Mouse (Mus musculus) embryo, embryonic 11 days (tissue): ENCODE results near the gene Maml3.

ENCODE experiments used
- DNase-seq: peaks from one replicate; pipeline ENCODE4 v3.0.0-alpha.2; 2015

The Maml3 gene

GRCm38 (mm10) chr3:52104636-52105151, at the start of gene Maml3:
Gene Maml3, minus strand, starts transcription at chr3:52105076.
- peak; percentile 98 for DNase-seq

GRCm38 (mm10) chr3:52151155-52151554, 46.3 kb upstream of the Maml3 start:
- DNase-seq: no peak

- no peak for DNase-seq
These were observed 43.4 kb upstream of the Maml3 start for GRCm38 (mm10) chr3:52148301-52148700.

GRCm38 (mm10) chr3:52144776-52145460, 40.0 kb upstream of the Maml3 start:
- DNase-seq: no peak

- DNase-seq: no peak
These were observed 38.1 kb upstream of the Maml3 start for GRCm38 (mm10) chr3:52143017-52143416.

GRCm38 (mm10) chr3:52140162-52140561, 35.3 kb upstream of the Maml3 start:
- DNase-seq: no peak

- DNase-seq: no peak
These were observed 20.5 kb upstream of the Maml3 start for GRCm38 (mm10) chr3:52125421-52125820.

GRCm38 (mm10) chr3:52120858-52121257, 16.0 kb upstream of the Maml3 start:
- no peak for DNase-seq

- DNase-seq: no peak
These were observed 14.3 kb upstream of the Maml3 start for GRCm38 (mm10) chr3:52119216-52119615.

GRCm38 (mm10) chr3:52115421-52115820, 10.5 kb upstream of the Maml3 start:
- no peak for DNase-seq

GRCm38 (mm10) chr3:52108027-52108426, 3.2 kb upstream of the Maml3 start:
- no peak for DNase-seq

- peak; percentile 89 for DNase-seq
These were observed 280 bp upstream of the Maml3 start for GRCm38 (mm10) chr3:52105156-52105555.

- no peak for DNase-seq
These were observed 668 bp downstream of the Maml3 start for GRCm38 (mm10) chr3:52104208-52104607.

GRCm38 (mm10) chr3:52103531-52104181, 1.2 kb downstream of the Maml3 start:
- peak; percentile 69 for DNase-seq

GRCm38 (mm10) chr3:52102601-52103530, 2.0 kb downstream of the Maml3 start:
- DNase-seq: peak; percentile 93

GRCm38 (mm10) chr3:52101977-52102600, 2.8 kb downstream of the Maml3 start:
- DNase-seq: peak; percentile 95

GRCm38 (mm10) chr3:52101401-52101976, 3.4 kb downstream of the Maml3 start:
- no peak for DNase-seq

- no peak for DNase-seq
These were observed 4.0 kb downstream of the Maml3 start for GRCm38 (mm10) chr3:52100926-52101325.

- no peak for DNase-seq
These were observed 4.6 kb downstream of the Maml3 start for GRCm38 (mm10) chr3:52100306-52100705.

- no peak for DNase-seq
These were observed 5.6 kb downstream of the Maml3 start for GRCm38 (mm10) chr3:52099286-52099685.

- no peak for DNase-seq
These were observed 13.5 kb downstream of the Maml3 start for GRCm38 (mm10) chr3:52091261-52091797.
